Mouse (Mus musculus) liver, embryonic 12.5 days (tissue): Measurements from ENCODE around the gene Hoxa2. TPM values are rescaled to one million over a fixed set of nuclear protein-coding genes. Genes with fewer than 3 reads are reported as not detected.

Experiments
- ATAC-seq: fragments of 200-750 bp; cut with Nextera tagmentation; 2 replicates; pipeline ENCODE4 v1.8.0; 2017; ENCODE audit warnings: moderate number of reproducible peaks, mild to moderate bottlenecking, moderate library complexity
- H3K27ac ChIP-seq: fragments of 300-500 bp; sonication (generic); 2 replicates; pipeline ENCODE4 v1.5.1; 2016; ENCODE audit warnings: mild to moderate bottlenecking
- H3K27me3 ChIP-seq: fragments of 300-500 bp; sonication (generic); replicated peaks from 2 replicates; pipeline ENCODE4 v1.6.1; 2016; ENCODE audit warnings: mild to moderate bottlenecking, moderate library complexity
- H3K36me3 ChIP-seq: fragments of 300-500 bp; sonication (generic); 2 replicates; pipeline ENCODE4 v1.6.1; 2016; ENCODE audit warnings: mild to moderate bottlenecking, moderate library complexity
- H3K4me1 ChIP-seq: fragments of 300-500 bp; sonication (generic); 2 replicates; pipeline ENCODE4 v1.6.1; 2016
- H3K4me2 ChIP-seq: fragments of 300-500 bp; sonication (generic); 2 replicates; pipeline ENCODE4 v1.6.1; 2016; ENCODE audit warnings: mild to moderate bottlenecking, moderate library complexity
- H3K4me3 ChIP-seq: fragments of 300-500 bp; sonication (generic); 2 replicates; pipeline ENCODE4 v1.5.1; 2016; ENCODE audit warnings: mild to moderate bottlenecking, moderate library complexity
- H3K9ac ChIP-seq: fragments of 300-500 bp; sonication (generic); 2 replicates; pipeline ENCODE4 v1.6.1; 2016; ENCODE audit warnings: mild to moderate bottlenecking, moderate library complexity
- H3K9me3 ChIP-seq: fragments of 300-500 bp; sonication (generic); replicated peaks from 2 replicates; pipeline ENCODE4 v1.6.1; 2016; ENCODE audit warnings: mild to moderate bottlenecking, moderate library complexity
- WGBS: fragments of 180-500 bp; shearing (Covaris S2); methylation state at CpG from one replicate; pipeline ENCODE4 v1.1.7; 2016; ENCODE audit not compliant: insufficient replicate concordance; 5-methylcytosine and 5-hydroxymethylcytosine counted together
- polyA plus RNA-seq: library from polyadenylated mRNA; unstranded; fragments of >200 nt; fragmentation: Nextera tagmentation; extraction: Ambion mirVana; gene quantifications from 2 replicates; pipeline ENCODE4 v1.2.1, GENCODE M21; 2016

The Hoxa2 gene
- polyA plus RNA-seq, 1 experiment from 2014 or later: 1.4 TPM

GRCm38 (mm10) chr6:52139115-52139514 is 25.5 kb downstream of the Hoxa2 start:
- no peak for ATAC-seq
- Histone ChIP-seq H3K27ac (no peak overlapping the region), H3K27me3 (peaks cover 8% of the 10 kb centered on the region; the same call in 1 of the 2 replicates), H3K4me1 (no peaks in the 10 kb centered on the region), H3K4me2 (no peak overlapping the region), H3K9ac (no peak overlapping the region), H3K36me3 (no peaks in the 10 kb centered on the region), H3K9me3 (no peaks in the 10 kb centered on the region), H3K4me3 (no peak overlapping the region)
- WGBS: 79% methylated on average over 5 of the region's 5 CpGs

- no peak for ATAC-seq
- H3K4me2 ChIP-seq: no peak overlapping the region
- H3K36me3 ChIP-seq: no peaks in the 10 kb centered on the region
- H3K27me3 ChIP-seq: peaks cover 8% of the 10 kb centered on the region; the same call in 1 of the 2 replicates
- 72% methylated on average over 10 of the region's 10 CpGs for WGBS
- H3K9me3 ChIP-seq: no peaks in the 10 kb centered on the region
- H3K4me3 ChIP-seq: no peak overlapping the region
- H3K9ac ChIP-seq: no peak overlapping the region
- H3K27ac ChIP-seq: no peak overlapping the region
- H3K4me1 ChIP-seq: no peaks in the 10 kb centered on the region
Observed at GRCm38 (mm10) chr6:52138576-52138975, 26.1 kb downstream of the Hoxa2 start.

- Histone ChIP-seq H3K4me1 (no peaks in the 10 kb centered on the region), H3K4me2 (no peak overlapping the region), H3K4me3 (no peak overlapping the region), H3K9me3 (no peaks in the 10 kb centered on the region), H3K9ac (no peak overlapping the region), H3K27ac (no peak overlapping the region), H3K36me3 (no peaks in the 10 kb centered on the region), H3K27me3 (peaks cover 8% of the 10 kb centered on the region; the same call in 1 of the 2 replicates)
- ATAC-seq: no peak
- WGBS: 65% methylated on average over 9 of the region's 9 CpGs
Observed at GRCm38 (mm10) chr6:52137841-52138535, 26.6 kb downstream of the Hoxa2 start.

DNA sequence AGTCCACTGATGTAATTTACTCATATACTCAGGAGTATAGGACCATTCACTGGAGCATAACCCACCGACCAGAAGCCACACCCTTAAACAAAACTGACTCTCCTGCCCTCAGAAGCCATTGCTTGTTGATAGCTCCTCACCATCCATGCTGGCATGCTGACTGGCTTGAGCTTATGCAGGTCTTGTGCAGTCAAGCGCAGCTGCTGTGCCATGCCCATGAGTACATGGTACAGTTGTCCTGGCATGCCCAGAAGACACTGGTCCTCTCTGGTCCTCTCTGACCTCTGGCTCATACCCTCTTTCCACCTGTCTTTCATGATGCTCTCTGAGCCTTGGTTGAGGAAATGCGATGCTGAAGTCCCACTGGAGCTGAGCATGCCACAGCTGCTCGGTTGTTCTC is 41.0 kb downstream of the Hoxa2 start:
- no peaks in the 10 kb centered on the region for H3K36me3 ChIP-seq
- no peak overlapping the region for H3K4me3 ChIP-seq
- H3K9ac ChIP-seq: no peak overlapping the region
- no peaks in the 10 kb centered on the region for H3K9me3 ChIP-seq
- no peak overlapping the region for H3K4me2 ChIP-seq
- 53% methylated on average over 4 of the region's 4 CpGs for WGBS
- ATAC-seq: no peak
- peaks cover 6% of the 10 kb centered on the region; the same call in 1 of the 2 replicates for H3K27me3 ChIP-seq
- H3K27ac ChIP-seq: no peak overlapping the region
- no peaks in the 10 kb centered on the region for H3K4me1 ChIP-seq

DNA sequence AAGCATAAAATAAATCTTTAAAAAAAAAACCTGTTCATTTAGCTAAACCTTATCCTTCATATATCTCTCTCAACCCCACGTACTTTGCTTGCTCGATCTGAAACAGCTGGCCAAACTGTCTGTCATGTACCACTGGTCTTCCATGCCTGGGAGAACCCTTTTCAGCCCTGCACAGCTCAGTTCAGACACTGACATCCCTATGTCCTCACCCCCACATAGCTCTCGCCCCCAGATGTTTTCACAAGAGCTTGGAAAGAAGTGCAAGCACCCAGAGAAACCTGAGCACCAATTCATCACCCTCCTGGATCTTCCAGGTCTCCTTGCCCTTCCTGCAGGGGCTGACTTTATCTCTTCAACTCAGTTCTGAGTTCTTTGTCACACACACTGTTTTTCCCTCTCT is 43.5 kb downstream of the Hoxa2 start:
- WGBS: 45% methylated on average over 3 of the region's 3 CpGs
- Histone ChIP-seq H3K9ac (no peak overlapping the region), H3K36me3 (no peaks in the 10 kb centered on the region), H3K4me3 (no peak overlapping the region), H3K27ac (no peak overlapping the region), H3K4me1 (no peaks in the 10 kb centered on the region), H3K4me2 (no peak overlapping the region), H3K9me3 (no peaks in the 10 kb centered on the region), H3K27me3 (peaks cover 11% of the 10 kb centered on the region; the same call in 1 of the 2 replicates)
- ATAC-seq: no peak

DNA sequence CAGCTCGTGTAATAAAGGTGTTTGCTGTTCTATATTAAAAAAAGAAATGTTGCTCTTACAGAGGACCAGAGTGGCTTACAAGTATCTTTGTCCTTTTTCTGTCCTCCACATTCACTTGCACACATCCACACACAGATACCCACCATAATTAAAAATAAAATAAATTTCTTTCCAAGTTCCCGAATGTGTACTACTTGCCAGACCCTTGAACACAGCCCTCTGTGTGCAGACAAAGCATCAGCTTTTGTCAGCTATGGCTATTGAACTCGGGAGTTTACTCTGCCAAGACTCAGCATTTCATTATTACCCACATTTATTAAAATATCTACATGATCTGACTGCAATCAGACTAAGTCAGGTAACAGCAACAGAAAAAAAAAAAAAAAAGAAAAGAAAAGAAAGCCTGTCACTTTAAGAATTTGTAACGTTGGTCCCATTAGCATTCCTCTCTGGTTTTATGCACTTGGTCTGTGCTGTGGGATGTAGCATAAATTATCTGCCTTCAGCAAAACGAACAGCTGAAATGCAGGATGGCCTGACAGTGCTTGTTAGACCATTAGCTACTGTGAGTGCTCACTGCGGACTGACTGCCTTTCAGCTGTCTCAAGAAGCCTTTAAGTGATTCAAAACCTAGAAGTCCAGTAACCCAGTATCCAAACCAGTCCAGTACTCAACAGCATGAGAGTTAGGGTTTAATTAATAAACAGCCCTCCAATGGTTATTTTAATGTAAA is 45.6 kb downstream of the Hoxa2 start:
- Histone ChIP-seq H3K4me1 (no peaks in the 10 kb centered on the region), H3K9me3 (no peaks in the 10 kb centered on the region), H3K36me3 (no peaks in the 10 kb centered on the region), H3K4me2 (no peak overlapping the region), H3K9ac (no peak overlapping the region), H3K27me3 (peaks cover 19% of the 10 kb centered on the region), H3K27ac (no peak overlapping the region), H3K4me3 (no peak overlapping the region)
- no peak for ATAC-seq
- WGBS: 34% methylated on average over 6 of the region's 6 CpGs

DNA sequence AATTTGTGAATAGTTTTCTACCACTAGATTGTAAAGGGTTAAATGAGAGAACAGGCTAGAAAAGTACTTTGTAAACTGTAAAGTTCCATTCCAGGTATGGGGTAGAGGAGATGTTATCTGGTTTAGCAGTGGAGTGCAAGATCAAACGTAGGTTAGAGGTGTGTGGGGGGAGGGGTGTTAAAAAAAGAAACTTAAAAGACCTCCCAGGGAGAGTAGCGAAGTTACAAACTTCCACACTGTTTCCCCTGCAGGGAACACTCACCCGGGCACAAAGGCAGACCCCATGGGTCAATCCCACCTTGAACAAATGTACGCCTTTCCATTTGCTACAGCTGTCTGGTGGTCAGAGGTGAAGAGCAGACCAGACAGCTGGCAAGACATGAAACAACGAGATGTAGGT is 48.7 kb downstream of the Hoxa2 start:
- peaks cover 24% of the 10 kb centered on the region for H3K27me3 ChIP-seq
- no peak overlapping the region for H3K27ac ChIP-seq
- H3K9me3 ChIP-seq: no peaks in the 10 kb centered on the region
- no peak for ATAC-seq
- no peaks in the 10 kb centered on the region for H3K4me1 ChIP-seq
- H3K4me2 ChIP-seq: no peak overlapping the region
- 14% methylated on average over 5 of the region's 5 CpGs for WGBS
- H3K9ac ChIP-seq: no peak overlapping the region
- H3K36me3 ChIP-seq: no peaks in the 10 kb centered on the region
- H3K4me3 ChIP-seq: no peak overlapping the region

Other genes starting within 250 kb of the Hoxa2 start
- gene Skap2, start 152.3 kb downstream of the Hoxa2 start, polyA plus RNA-seq: 22.2 and 22.6 TPM in 2 replicates
- gene Hoxa1, start 6.5 kb downstream of the Hoxa2 start, polyA plus RNA-seq: 1.0 and 1.1 TPM in 2 replicates
- gene 5730596B20Rik, start 12.7 kb upstream of the Hoxa2 start, polyA plus RNA-seq: 0.29 TPM in 2 replicates
- gene Hoxa4, start 26.9 kb upstream of the Hoxa2 start, polyA plus RNA-seq: 0.79 and 0.92 TPM in 2 replicates
- gene Hoxa5, start 39.8 kb upstream of the Hoxa2 start, polyA plus RNA-seq: 2.1 and 3.1 TPM in 2 replicates
- gene Hoxa6, start 43.9 kb upstream of the Hoxa2 start, polyA plus RNA-seq: 0.14 and 0.20 TPM in 2 replicates
- gene Hoxa3, start 48.5 kb upstream of the Hoxa2 start, polyA plus RNA-seq: 0.97 and 1.2 TPM in 2 replicates
- not detected in 2 replicates for gene Gm28308, start 48.5 kb upstream of the Hoxa2 start, polyA plus RNA-seq
- gene Hoxa7, start 57.0 kb upstream of the Hoxa2 start, polyA plus RNA-seq: 0.74 and 0.81 TPM in 2 replicates
- gene Hoxa9, start 66.3 kb upstream of the Hoxa2 start, polyA plus RNA-seq: 1.2 and 1.4 TPM in 2 replicates
- 0.44 and 0.61 TPM in 2 replicates for gene Hoxa10, start 76.0 kb upstream of the Hoxa2 start, polyA plus RNA-seq
- 0.06 TPM in 1 of 2 replicates, not detected in the other for gene Hoxa11, start 81.0 kb upstream of the Hoxa2 start, polyA plus RNA-seq
- gene Hoxa13, start 96.0 kb upstream of the Hoxa2 start, polyA plus RNA-seq: not detected in 2 replicates
- 0.06 TPM in 1 of 2 replicates, not detected in the other for gene Evx1, start 148.7 kb upstream of the Hoxa2 start, polyA plus RNA-seq